ENCODE assay signal across 24 mouse cellular contexts in the genomic region with DNA sequence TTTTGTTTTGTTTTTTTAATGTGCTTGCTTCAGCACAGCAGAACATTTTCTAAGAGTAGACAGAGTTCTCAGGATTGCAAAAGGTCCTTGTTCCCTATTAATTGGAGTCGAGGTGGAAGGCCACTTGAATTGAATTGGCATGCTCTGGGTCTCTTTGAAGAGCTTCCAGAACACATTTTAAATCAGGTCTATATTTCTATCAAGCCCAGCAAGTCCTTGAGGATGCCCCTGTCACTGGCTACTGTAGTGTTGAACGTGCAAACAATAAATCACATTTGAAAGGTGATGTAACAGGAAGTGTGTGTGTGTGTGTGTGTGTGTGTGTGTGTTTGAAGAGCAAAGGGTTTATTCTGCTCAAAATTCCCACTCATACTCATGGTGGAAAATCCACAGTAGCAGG. TPM values are rescaled to one million over a fixed set of nuclear protein-coding genes. Genes with fewer than 3 reads are reported as not detected.
DNase-seq lines count a peak whose midpoint lies in the region; ATAC-seq and TF ChIP-seq lines count a peak whose summit lies in the region.
"Had no signal": no experiment of that assay in that cellular context is flagged by ENCODE, and none has a peak within 500 bp of the region (broad histone marks: within the 10 kb centered on the region; RNA-seq: fewer than 3 reads in every experiment).

No protein-coding gene starts in this region.

- H3K9me3 ChIP-seq in lung, postnatal 0 days (ENCODE audit: low read length), result no peaks in the 10 kb centered on the region
- H3K9me3 ChIP-seq: embryonic facial prominence, embryonic 13.5 days; embryonic facial prominence, embryonic 15.5 days; forebrain, embryonic 10.5 days; forebrain, embryonic 12.5 days had no signal

- H3K4me2 ChIP-seq in lung, postnatal 0 days (replicated peaks; ENCODE audit: low read depth, low read length), result no peak overlapping the region
- H3K4me2 ChIP-seq: embryonic facial prominence, embryonic 13.5 days; embryonic facial prominence, embryonic 15.5 days; forebrain, embryonic 12.5 days had no signal

- H3K4me1 ChIP-seq in lung, postnatal 0 days (ENCODE audit: insufficient read depth, low read depth, low read length), result no peaks in the 10 kb centered on the region
- H3K4me1 ChIP-seq in brown adipose tissue, adult 24 weeks (ENCODE audit: control insufficient read depth, insufficient read depth, insufficient read length, low read length), result peaks cover 21% of the 10 kb centered on the region
- H3K4me1 ChIP-seq: embryonic facial prominence, embryonic 13.5 days; embryonic facial prominence, embryonic 15.5 days; forebrain, embryonic 10.5 days; forebrain, embryonic 12.5 days had no signal

- H3K36me3 ChIP-seq in lung, postnatal 0 days (ENCODE audit: insufficient read depth, low read length), result no peaks in the 10 kb centered on the region
- H3K36me3 ChIP-seq: embryonic facial prominence, embryonic 13.5 days; embryonic facial prominence, embryonic 15.5 days; forebrain, embryonic 10.5 days; forebrain, embryonic 12.5 days had no signal

- TF ChIP-seq EP300 in lung, postnatal 0 days (IDR thresholded peaks at IDR 0.05), result no peak

- peak; percentile 15 for DNase-seq in adrenal gland, postnatal 10 days
- no peak for DNase-seq in adrenal gland, adult 8-10 months
- no peak for DNase-seq in lung, postnatal 0 days (ENCODE audit: low spot score)
- DNase-seq in lung, postnatal 10 days, result no peak
- DNase-seq in adipocyte (ENCODE audit: low spot score), result peak; percentile 27
- DNase-seq in thymus, adult 18-20 months, result no peak
- DNase-seq: adrenal gland, postnatal 36 days; cerebellum, adult 11 months; cerebellum, adult 18-20 months; cerebellum, adult 8-10 months; cerebellum, adult 9-11 months; cerebellum, postnatal 14 days; cerebellum, postnatal 36 days; embryo, embryonic 11 days had no signal

- ATAC-seq in lung, postnatal 0 days, result peak; percentile 26; the same call in 1 of the 2 replicates
- ATAC-seq: forebrain, embryonic 14.5 days; forebrain, embryonic 16.5 days had no signal

- WGBS in lung, postnatal 0 days, result 30% methylated on average over 2 of the region's 2 CpGs

- no peak for TF ChIP-seq CTCF in lung, postnatal 0 days (IDR thresholded peaks at IDR 0.05)

- H3K27ac ChIP-seq in lung, postnatal 0 days (ENCODE audit: low read length), result no peak overlapping the region
- H3K27ac ChIP-seq in brown adipose tissue, adult 24 weeks (replicated peaks; ENCODE audit: low read depth, low read length), result 0 out of 2 replicates have a peak overlapping the region, but pooled peaks have one; percentile 0
- H3K27ac ChIP-seq: embryonic facial prominence, embryonic 13.5 days; embryonic facial prominence, embryonic 15.5 days; forebrain, embryonic 10.5 days; forebrain, embryonic 12.5 days had no signal

- H3K4me3 ChIP-seq in lung, postnatal 0 days (ENCODE audit: low read depth, low read length), result no peak overlapping the region
- no peak overlapping the region for H3K4me3 ChIP-seq in brown adipose tissue, adult 24 weeks (ENCODE audit: insufficient read depth, low read depth, low read length)
- H3K4me3 ChIP-seq: embryonic facial prominence, embryonic 13.5 days; embryonic facial prominence, embryonic 15.5 days; erythroblast, embryonic 14.5 days; forebrain, embryonic 10.5 days; forebrain, embryonic 12.5 days had no signal

- H3K27me3 ChIP-seq in lung, postnatal 0 days (replicated peaks; ENCODE audit: insufficient read depth, low read length), result no peaks in the 10 kb centered on the region
- H3K27me3 ChIP-seq: embryonic facial prominence, embryonic 13.5 days; embryonic facial prominence, embryonic 15.5 days; forebrain, embryonic 12.5 days had no signal

- H3K9ac ChIP-seq in lung, postnatal 0 days (replicated peaks; ENCODE audit: low read depth), result no peak overlapping the region
- H3K9ac ChIP-seq: embryonic facial prominence, embryonic 13.5 days; embryonic facial prominence, embryonic 15.5 days; forebrain, embryonic 12.5 days had no signal

RNA-seq across cellular contexts. Expression of gene Nudt7, which starts 7.1 kb away (rescaled TPM):
- total RNA-seq in adrenal gland, postnatal 10 days (2021), result 10 to 100 TPM; 68.9 to 77.9 TPM
- total RNA-seq in adrenal gland, adult 8-10 months (2022), result 10 to 100 TPM; 39.7 to 69.5 (median 52.6) TPM
- 22.0 and 23.0 TPM in 2 replicates for polyA plus RNA-seq in lung, postnatal 0 days (2015; fragmentation: Nextera tagmentation; extraction: Ambion mirVana)
- 415 and 430 TPM in 2 replicates for polyA plus RNA-seq in brown adipose tissue, adult 24 weeks (2012; ENCODE audit: insufficient read depth, insufficient read length, missing spikeins)
- total RNA-seq: MEL had no signal
- polyA plus RNA-seq: C2C12 had no signal

Comparison
In these comparisons a context has a peak if more than half of its experiments do, and no peak if none do; other contexts are left out.
1. DNase-seq: peak in adrenal gland, postnatal 10 days (single experiment) and adipocyte (single experiment); none in adrenal gland, adult 8-10 months (single experiment), lung, postnatal 0 days (single experiment), lung, postnatal 10 days (single experiment) and thymus, adult 18-20 months (0 of 2).